Mouse (Mus musculus) cerebellum, adult 2 months (tissue): ENCODE measurements around the gene Sec11a. TPM values are rescaled to one million over a fixed set of nuclear protein-coding genes. Genes with fewer than 3 reads are reported as not detected.

Experiments used
- DNase-seq, 2 experiments: peaks; one replicate each; pipeline ENCODE4 v3.0.0; 2021
- H3K27ac ChIP-seq: fragments of 200-500 bp; 2 replicates; pipeline ENCODE4 v1.5.1; 2012; ENCODE audit warnings: low read length, control low read depth, inconsistent platforms; ENCODE audit not compliant: insufficient read depth
- H3K27me3 ChIP-seq: fragments of 200-500 bp; 2 replicates; pipeline ENCODE4 v1.6.1; 2012; ENCODE audit warnings: inconsistent platforms, mild to moderate bottlenecking, low read length, moderate library complexity; ENCODE audit not compliant: control insufficient read depth, insufficient read depth
- H3K4me1 ChIP-seq: fragments of 200-500 bp; 2 replicates; pipeline ENCODE4 v1.6.1; 2011; ENCODE audit warnings: low read length; ENCODE audit not compliant: control insufficient read depth, insufficient read depth
- H3K4me3 ChIP-seq: fragments of 200-500 bp; replicated peaks from 2 replicates; pipeline ENCODE3; 2011; ENCODE audit warnings: mild to moderate bottlenecking, low read depth, low read length, control low read depth; ENCODE audit not compliant: insufficient read depth
- CTCF ChIP-seq: fragments of 200-500 bp; IDR thresholded peaks from 2 replicates; pipeline ENCODE4 v1.5.1; 2011; ENCODE audit warnings: low read depth, mild to moderate bottlenecking, control low read depth, low read length, moderate library complexity, borderline replicate concordance; ENCODE audit not compliant: insufficient read depth
- POLR2A ChIP-seq: fragments of 200-500 bp; IDR thresholded peaks from 2 replicates; pipeline ENCODE4 v1.6.1; 2011; ENCODE audit warnings: low read length, control low read depth, borderline replicate concordance; ENCODE audit not compliant: insufficient read depth
- polyA plus RNA-seq: library from polyadenylated mRNA; depleted of rRNA; stranded (reverse); fragments of >200 nt; gene quantifications from 2 replicates; pipeline ENCODE4 v1.2.3, GENCODE M21; 2012; rRNA removed

Gene Sec11a
- polyA plus RNA-seq, 1 experiment: 46.7 TPM

- H3K4me3 ChIP-seq: no peak overlapping the region
- H3K4me1 ChIP-seq: no peaks in the 10 kb centered on the region
- no peak for DNase-seq
- no peak overlapping the region for H3K27ac ChIP-seq
- TF ChIP-seq POLR2A (no peak), CTCF (no peak)
- no peaks in the 10 kb centered on the region for H3K27me3 ChIP-seq
Observed at GRCm38 (mm10) chr7:80855316-80855715, 92.3 kb downstream of the Sec11a start.

Other genes starting within 250 kb of the Sec11a start
- 21.0 and 21.5 TPM in 2 replicates for gene Iqgap1, start 121.8 kb downstream of the Sec11a start, polyA plus RNA-seq
- gene Zscan2, start 86.9 kb downstream of the Sec11a start, polyA plus RNA-seq: 8.6 and 10.2 TPM in 2 replicates
- gene Wdr73, start 46.5 kb downstream of the Sec11a start, polyA plus RNA-seq: 22.2 and 22.8 TPM in 2 replicates
- 9.8 and 10.9 TPM in 2 replicates for gene Nmb, start 42.7 kb downstream of the Sec11a start, polyA plus RNA-seq
- gene Zfp592, start 45.9 kb upstream of the Sec11a start, polyA plus RNA-seq: 17.3 and 19.9 TPM in 2 replicates
- gene Alpk3, start 109.8 kb upstream of the Sec11a start, polyA plus RNA-seq: 0.15 and 0.17 TPM in 2 replicates
- gene Slc28a1, start 167.0 kb upstream of the Sec11a start, polyA plus RNA-seq: 0.06 and 0.07 TPM in 2 replicates